In the genomic region with DNA sequence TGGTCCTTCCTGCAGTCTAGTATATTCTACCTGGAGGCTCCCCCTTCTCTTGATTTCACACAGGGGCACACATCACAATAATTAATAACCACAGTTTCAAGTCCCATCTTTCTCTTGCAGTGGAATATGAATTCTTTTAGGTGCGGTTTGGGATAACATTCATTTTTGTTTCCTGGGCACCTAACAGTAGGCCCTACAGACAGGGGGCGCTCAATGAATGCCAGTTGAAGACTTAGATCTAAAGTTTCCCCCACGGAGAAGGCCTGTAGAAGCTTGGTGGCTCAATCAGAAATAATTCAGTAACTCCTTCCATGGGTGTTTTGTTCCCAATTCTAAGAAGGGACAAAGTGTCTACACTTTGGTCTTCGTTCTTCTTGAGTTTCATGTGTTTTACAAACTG, we compare ENCODE assay signal across 11 mouse cellular contexts. TPM values are rescaled to one million over a fixed set of nuclear protein-coding genes. Genes with fewer than 3 reads are reported as not detected.
DNase-seq lines count a peak whose midpoint lies in the region; ATAC-seq and TF ChIP-seq lines count a peak whose summit lies in the region.
"Had no signal": no experiment of that assay in that cellular context is flagged by ENCODE, and none has a peak within 500 bp of the region (broad histone marks: within the 10 kb centered on the region; RNA-seq: fewer than 3 reads in every experiment).

No protein-coding gene starts in this region.

- no peak overlapping the region for H3K4me3 ChIP-seq in kidney, postnatal 0 days (replicated peaks; ENCODE audit: low read depth, low read length)
- H3K4me3 ChIP-seq in kidney, embryonic 16.5 days (ENCODE audit: low read length): no peak overlapping the region
- H3K4me3 ChIP-seq in lung, adult 2 months (replicated peaks; ENCODE audit: extremely low read depth, low read depth, low read length): no peak overlapping the region
- H3K4me3 ChIP-seq in intestine, embryonic 16.5 days (ENCODE audit: low read length): no peak overlapping the region
- H3K4me3 ChIP-seq: embryonic facial prominence, embryonic 13.5 days had no signal

- H3K27ac ChIP-seq in kidney, postnatal 0 days: no peak overlapping the region
- no peak overlapping the region for H3K27ac ChIP-seq in kidney, embryonic 16.5 days (ENCODE audit: low read length)
- H3K27ac ChIP-seq in intestine, embryonic 16.5 days (ENCODE audit: low read length): no peak overlapping the region
- H3K27ac ChIP-seq: embryonic facial prominence, embryonic 13.5 days; macrophage had no signal

- peak; percentile 72 for TF ChIP-seq CTCF in kidney, postnatal 0 days (IDR thresholded peaks at IDR 0.05; ENCODE audit: low read depth)
- 0 out of 2 replicates have a peak, but pooled peaks have one; percentile 15 for TF ChIP-seq CTCF in lung, adult 2 months (IDR thresholded peaks at IDR 0.05; ENCODE audit: insufficient read depth, low read length)

- 64% methylated on average over 4 of the region's 4 CpGs for WGBS in kidney, postnatal 0 days
- 71% methylated on average over 4 of the region's 4 CpGs for WGBS in kidney, embryonic 16.5 days
- WGBS in lung, adult 2 months: 60% methylated on average over 4 of the region's 4 CpGs
- 69% methylated on average over 4 of the region's 4 CpGs for WGBS in intestine, embryonic 16.5 days

- TF ChIP-seq POLR2A in lung, adult 2 months (IDR thresholded peaks at IDR 0.05; ENCODE audit: borderline replicate concordance, extremely low read depth, low read depth, low read length): no peak

- no peak overlapping the region for H3K9ac ChIP-seq in kidney, postnatal 0 days (ENCODE audit: low read depth, low read length)
- no peak overlapping the region for H3K9ac ChIP-seq in kidney, embryonic 16.5 days (replicated peaks; ENCODE audit: low read length)
- H3K9ac ChIP-seq in intestine, embryonic 16.5 days (ENCODE audit: low read depth, low read length): no peak overlapping the region
- H3K9ac ChIP-seq: embryonic facial prominence, embryonic 13.5 days had no signal

- H3K9me3 ChIP-seq in kidney, postnatal 0 days (replicated peaks; ENCODE audit: low read length): no peaks in the 10 kb centered on the region
- H3K9me3 ChIP-seq in kidney, embryonic 16.5 days (ENCODE audit: low read length): no peaks in the 10 kb centered on the region
- H3K9me3 ChIP-seq in intestine, embryonic 16.5 days (ENCODE audit: control insufficient read depth, low read length): no peaks in the 10 kb centered on the region
- H3K9me3 ChIP-seq: embryonic facial prominence, embryonic 13.5 days had no signal

- DNase-seq in adrenal gland, postnatal 36 days: peak; percentile 42 to 64
- DNase-seq in adrenal gland, adult 18-20 months (ENCODE audit: low spot score in 2 of 2): no peak
- DNase-seq in kidney, postnatal 0 days (ENCODE audit: low spot score): peak; percentile 71
- DNase-seq in NIH3T3 (ENCODE audit: low read depth): peak; percentile 58
- DNase-seq in lung, adult 2 months: no peak
- DNase-seq in c-Kit-positive CD71-positive TER-119-positive erythroid progenitor cells, embryonic 14.5 days (ENCODE audit: low spot score): no peak

- no peak overlapping the region for H3K4me2 ChIP-seq in kidney, postnatal 0 days (ENCODE audit: low read length)
- H3K4me2 ChIP-seq in kidney, embryonic 16.5 days (replicated peaks; ENCODE audit: low read depth, low read length): no peak overlapping the region
- no peak overlapping the region for H3K4me2 ChIP-seq in intestine, embryonic 16.5 days (ENCODE audit: low read depth, low read length)
- H3K4me2 ChIP-seq: embryonic facial prominence, embryonic 13.5 days had no signal

- no peaks in the 10 kb centered on the region for H3K4me1 ChIP-seq in kidney, postnatal 0 days (replicated peaks; ENCODE audit: insufficient read depth, low read length)
- H3K4me1 ChIP-seq in kidney, embryonic 16.5 days (ENCODE audit: insufficient read depth, low read length): no peaks in the 10 kb centered on the region
- H3K4me1 ChIP-seq in lung, adult 2 months (ENCODE audit: control insufficient read depth, insufficient read depth, low read length): no peaks in the 10 kb centered on the region
- no peaks in the 10 kb centered on the region for H3K4me1 ChIP-seq in intestine, embryonic 16.5 days (ENCODE audit: control insufficient read depth, insufficient read depth, low read length)

- no peaks in the 10 kb centered on the region for H3K27me3 ChIP-seq in kidney, postnatal 0 days (ENCODE audit: insufficient read depth, low read length)
- H3K27me3 ChIP-seq in kidney, embryonic 16.5 days (ENCODE audit: insufficient read depth, low read length): no peaks in the 10 kb centered on the region
- peaks cover 4% of the 10 kb centered on the region; the same call in 1 of the 2 replicates for H3K27me3 ChIP-seq in intestine, embryonic 16.5 days (replicated peaks; ENCODE audit: control insufficient read depth, insufficient read depth, low read length)
- H3K27me3 ChIP-seq: embryonic facial prominence, embryonic 13.5 days had no signal

- no peak for ATAC-seq in kidney, postnatal 0 days (replicated peaks; ENCODE audit: low FRiP score, low read depth)
- no peak for ATAC-seq in kidney, embryonic 16.5 days (ENCODE audit: low FRiP score, low TSS enrichment)
- ATAC-seq in intestine, embryonic 16.5 days: no peak

- H3K36me3 ChIP-seq in kidney, postnatal 0 days (ENCODE audit: insufficient read depth, low read length): no peaks in the 10 kb centered on the region
- no peaks in the 10 kb centered on the region for H3K36me3 ChIP-seq in kidney, embryonic 16.5 days (ENCODE audit: insufficient read depth, low read length)
- no peaks in the 10 kb centered on the region for H3K36me3 ChIP-seq in intestine, embryonic 16.5 days (ENCODE audit: control insufficient read depth, insufficient read depth, low read length)

RNA-seq across cellular contexts. Expression of gene Ubap1l, which starts 11.6 kb away (rescaled TPM):
- total RNA-seq in adrenal gland, postnatal 36 days (2021): 1 to 10 TPM in 1 of 2 experiments, under 1 TPM in 1; 0.60 to 1.0 TPM
- under 1 TPM; 0.45 to 0.86 TPM for total RNA-seq in adrenal gland, adult 18-20 months (2021)
- polyA plus RNA-seq in kidney, postnatal 0 days (2015; fragmentation: Nextera tagmentation; extraction: Ambion mirVana): 0.08 and 0.10 TPM in 2 replicates
- polyA plus RNA-seq in kidney, embryonic 16.5 days (2015; fragmentation: Nextera tagmentation; extraction: Ambion mirVana): 0.17 and 0.19 TPM in 2 replicates
- 0.37 and 0.58 TPM in 2 replicates for polyA plus RNA-seq in lung, adult 2 months (2012; rRNA removed)
- 0.16 and 0.18 TPM in 2 replicates for polyA plus RNA-seq in intestine, embryonic 16.5 days (2015; fragmentation: Nextera tagmentation; extraction: Ambion mirVana)
- polyA plus RNA-seq: macrophage had no signal

RNA-seq across cellular contexts. Expression of gene Kbtbd13, which starts 19.0 kb away (rescaled TPM):
- under 1 TPM; 0.10 to 0.26 TPM for total RNA-seq in adrenal gland, postnatal 36 days (2021)
- total RNA-seq in adrenal gland, adult 18-20 months (2021): under 1 TPM; 0.17 to 0.26 TPM
- polyA plus RNA-seq in kidney, postnatal 0 days (2015; fragmentation: Nextera tagmentation; extraction: Ambion mirVana): 1.2 and 1.5 TPM in 2 replicates
- 2.2 and 2.6 TPM in 2 replicates for polyA plus RNA-seq in kidney, embryonic 16.5 days (2015; fragmentation: Nextera tagmentation; extraction: Ambion mirVana)
- polyA plus RNA-seq in lung, adult 2 months (2012; rRNA removed): 1.3 and 2.0 TPM in 2 replicates
- polyA plus RNA-seq in intestine, embryonic 16.5 days (2015; fragmentation: Nextera tagmentation; extraction: Ambion mirVana): 2.5 and 3.4 TPM in 2 replicates
- polyA plus RNA-seq: macrophage had no signal

RNA-seq across cellular contexts. Expression of gene Rasl12, which starts 25.9 kb away (rescaled TPM):
- 10 to 100 TPM; 11.9 to 12.7 TPM for total RNA-seq in adrenal gland, postnatal 36 days (2021)
- total RNA-seq in adrenal gland, adult 18-20 months (2021): 10 to 100 TPM in 1 of 2 experiments, 1 to 10 TPM in 1; 5.7 to 31.8 TPM
- polyA plus RNA-seq in kidney, postnatal 0 days (2015; fragmentation: Nextera tagmentation; extraction: Ambion mirVana): 10.4 and 10.7 TPM in 2 replicates
- 15.0 and 18.0 TPM in 2 replicates for polyA plus RNA-seq in kidney, embryonic 16.5 days (2015; fragmentation: Nextera tagmentation; extraction: Ambion mirVana)
- 74.0 and 81.4 TPM in 2 replicates for polyA plus RNA-seq in lung, adult 2 months (2012; rRNA removed)
- 5.0 and 5.5 TPM in 2 replicates for polyA plus RNA-seq in intestine, embryonic 16.5 days (2015; fragmentation: Nextera tagmentation; extraction: Ambion mirVana)
- polyA plus RNA-seq: macrophage had no signal

RNA-seq across cellular contexts. Expression of gene Pdcd7, which starts 26.5 kb away (rescaled TPM):
- total RNA-seq in adrenal gland, postnatal 36 days (2021): 10 to 100 TPM; 17.8 to 18.6 TPM
- total RNA-seq in adrenal gland, adult 18-20 months (2021): 10 to 100 TPM; 18.0 to 18.6 TPM
- 9.1 and 10.3 TPM in 2 replicates for polyA plus RNA-seq in kidney, postnatal 0 days (2015; fragmentation: Nextera tagmentation; extraction: Ambion mirVana)
- polyA plus RNA-seq in kidney, embryonic 16.5 days (2015; fragmentation: Nextera tagmentation; extraction: Ambion mirVana): 4.9 and 6.1 TPM in 2 replicates
- polyA plus RNA-seq in lung, adult 2 months (2012; rRNA removed): 10.9 and 12.1 TPM in 2 replicates
- polyA plus RNA-seq in intestine, embryonic 16.5 days (2015; fragmentation: Nextera tagmentation; extraction: Ambion mirVana): 3.4 and 3.5 TPM in 2 replicates

RNA-seq across cellular contexts. Expression of gene Slc51b, which starts 50.3 kb away (rescaled TPM):
- not detected for total RNA-seq in adrenal gland, postnatal 36 days (2021)
- total RNA-seq in adrenal gland, adult 18-20 months (2021): not detected
- polyA plus RNA-seq in kidney, postnatal 0 days (2015; fragmentation: Nextera tagmentation; extraction: Ambion mirVana): 33.4 and 36.0 TPM in 2 replicates
- 6.4 and 8.1 TPM in 2 replicates for polyA plus RNA-seq in kidney, embryonic 16.5 days (2015; fragmentation: Nextera tagmentation; extraction: Ambion mirVana)
- not detected in 2 replicates for polyA plus RNA-seq in lung, adult 2 months (2012; rRNA removed)
- polyA plus RNA-seq in intestine, embryonic 16.5 days (2015; fragmentation: Nextera tagmentation; extraction: Ambion mirVana): 16.4 and 26.4 TPM in 2 replicates
- polyA plus RNA-seq: embryonic facial prominence, embryonic 13.5 days; macrophage; spleen, adult 2 months had no signal

Comparison
In these comparisons a context has a peak if more than half of its experiments do, and no peak if none do; other contexts are left out.
1. DNase-seq: peak in adrenal gland, postnatal 36 days (2 of 2), kidney, postnatal 0 days (single experiment) and NIH3T3 (single experiment); none in adrenal gland, adult 18-20 months (0 of 2), lung, adult 2 months (single experiment) and c-Kit-positive CD71-positive TER-119-positive erythroid progenitor cells, embryonic 14.5 days (single experiment).